Mouse (Mus musculus): ENCODE measurements around the gene Zfp931.
"Not testable (repeated sequence)": the region's sequence is repeated elsewhere in the genome, so short reads cannot be mapped to it uniquely, and the experiment has no call there.

Gene Zfp931

GRCm38 (mm10) chr2:178078166-178078717 is at the start of gene Zfp931:
Zfp931 (minus strand) TSS chr2:178078476.
- CTCF ChIA-PET: not testable (repeated sequence)

DNA sequence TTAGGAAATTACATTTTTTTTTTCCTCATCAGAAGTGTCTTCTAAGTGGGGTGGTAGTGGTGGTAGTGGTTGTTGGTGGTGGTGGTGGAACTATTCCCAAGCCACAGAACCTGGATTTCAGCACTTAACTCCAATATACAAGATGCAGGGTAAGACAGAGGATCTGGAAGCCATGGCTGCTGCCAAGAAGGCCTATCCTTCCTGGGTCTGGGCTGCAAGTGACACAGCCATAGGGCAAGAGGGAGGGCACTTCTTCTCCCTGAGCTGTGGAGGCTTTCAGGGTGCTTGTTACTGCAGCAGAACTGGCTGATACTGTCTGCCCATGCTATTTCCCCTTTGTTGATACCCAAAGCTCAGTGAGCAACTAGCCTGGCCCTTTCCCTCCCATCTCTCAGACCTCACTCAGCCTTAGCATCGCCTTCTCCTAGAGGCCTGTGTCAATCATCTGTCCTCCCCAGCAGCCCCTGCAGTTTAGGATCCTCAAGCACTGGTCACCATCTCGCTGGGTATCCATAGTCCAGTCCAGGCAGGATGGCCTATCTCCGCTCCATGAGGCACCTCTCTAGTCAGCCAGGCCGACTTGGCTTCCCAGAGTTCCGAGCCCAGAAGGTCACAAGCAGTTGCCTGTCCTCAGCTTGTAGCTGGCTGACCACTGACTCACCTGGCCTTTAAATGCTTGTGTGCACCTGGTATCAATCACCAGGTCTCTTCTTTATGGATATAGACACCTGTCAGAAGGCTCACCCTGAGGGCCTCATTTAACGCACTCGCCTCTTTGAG is 48.0 kb upstream of the Zfp931 start:
- CTCF ChIA-PET: no interaction called here

DNA sequence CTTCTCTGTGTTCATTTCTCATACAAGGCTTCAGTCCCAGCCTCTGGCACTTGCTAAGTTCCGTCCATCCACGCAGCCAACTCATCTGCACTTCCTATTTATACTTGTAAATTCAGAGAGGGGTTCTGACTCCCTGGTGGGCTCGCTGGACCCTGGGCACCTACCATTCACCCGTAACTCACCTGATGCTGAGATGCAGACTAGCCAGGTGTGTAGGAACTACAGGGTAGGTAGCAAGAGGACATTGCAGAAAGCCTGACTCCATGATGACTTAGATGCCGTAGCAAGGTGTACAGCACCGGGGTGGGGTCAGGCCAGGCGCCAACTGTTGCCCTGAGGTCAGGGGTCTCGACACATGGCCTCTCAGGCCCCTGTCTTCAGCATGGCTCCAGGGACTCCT is 47.2 kb upstream of the Zfp931 start:
- CTCF ChIA-PET: no interaction called here

DNA sequence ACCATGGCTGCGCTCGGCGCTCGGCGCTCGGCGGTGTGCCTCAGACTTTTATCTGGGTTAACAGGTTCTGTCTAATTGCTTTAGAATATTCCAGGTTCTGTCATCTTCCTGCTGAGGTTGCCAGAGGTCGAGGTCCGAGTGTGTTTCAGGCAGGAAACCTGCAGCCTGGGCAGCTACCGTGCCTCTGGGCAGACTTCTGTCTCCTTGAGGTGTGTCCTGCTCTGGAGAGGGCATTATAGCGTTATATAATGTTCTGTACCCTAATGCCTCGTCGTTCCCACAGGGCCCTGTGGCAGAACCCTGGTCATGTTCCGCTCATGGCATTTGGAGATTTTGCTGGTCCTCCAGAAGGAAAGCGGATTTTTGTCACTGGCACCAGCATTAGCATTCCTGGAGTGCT is 45.2 kb upstream of the Zfp931 start:
- CTCF ChIA-PET: no interaction called here

DNA sequence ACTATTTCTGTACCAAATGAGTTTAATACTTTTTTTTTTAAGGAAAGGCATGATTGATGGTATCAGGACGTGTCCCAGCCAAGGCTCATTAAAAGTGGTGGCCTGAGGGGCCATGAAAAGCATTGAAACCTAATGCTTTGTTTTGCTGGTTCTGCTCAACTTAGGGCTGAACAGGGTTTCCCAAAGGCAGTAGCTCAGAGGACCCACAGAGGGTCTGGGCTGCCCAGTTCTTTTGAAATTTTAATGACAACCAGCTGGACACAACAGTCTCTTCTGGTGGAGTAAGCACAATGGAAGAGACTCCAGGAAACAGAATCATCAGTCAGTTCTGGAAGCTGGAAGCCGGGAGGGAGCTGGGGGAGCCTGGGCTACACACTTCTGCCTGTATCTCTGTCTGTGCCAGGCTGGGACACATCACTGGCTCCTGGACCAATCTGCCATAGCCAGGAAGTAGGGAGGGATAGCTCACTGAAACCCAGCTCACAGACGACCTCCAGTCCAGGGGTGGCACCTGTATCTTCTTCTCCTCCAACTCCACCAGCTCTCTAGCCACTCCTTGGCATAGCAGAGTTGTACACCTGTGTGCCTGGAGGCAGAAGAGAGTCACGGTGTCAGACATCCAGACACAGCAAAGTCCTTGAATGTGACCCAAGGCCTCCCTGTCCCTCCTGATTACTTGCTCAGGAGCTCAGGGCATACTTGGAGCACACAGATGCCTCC is 43.8 kb upstream of the Zfp931 start:
- CTCF ChIA-PET: no interaction called here

GRCm38 (mm10) chr2:178121375-178121688 is 43.1 kb upstream of the Zfp931 start:
- CTCF ChIA-PET: no interaction called here

DNA sequence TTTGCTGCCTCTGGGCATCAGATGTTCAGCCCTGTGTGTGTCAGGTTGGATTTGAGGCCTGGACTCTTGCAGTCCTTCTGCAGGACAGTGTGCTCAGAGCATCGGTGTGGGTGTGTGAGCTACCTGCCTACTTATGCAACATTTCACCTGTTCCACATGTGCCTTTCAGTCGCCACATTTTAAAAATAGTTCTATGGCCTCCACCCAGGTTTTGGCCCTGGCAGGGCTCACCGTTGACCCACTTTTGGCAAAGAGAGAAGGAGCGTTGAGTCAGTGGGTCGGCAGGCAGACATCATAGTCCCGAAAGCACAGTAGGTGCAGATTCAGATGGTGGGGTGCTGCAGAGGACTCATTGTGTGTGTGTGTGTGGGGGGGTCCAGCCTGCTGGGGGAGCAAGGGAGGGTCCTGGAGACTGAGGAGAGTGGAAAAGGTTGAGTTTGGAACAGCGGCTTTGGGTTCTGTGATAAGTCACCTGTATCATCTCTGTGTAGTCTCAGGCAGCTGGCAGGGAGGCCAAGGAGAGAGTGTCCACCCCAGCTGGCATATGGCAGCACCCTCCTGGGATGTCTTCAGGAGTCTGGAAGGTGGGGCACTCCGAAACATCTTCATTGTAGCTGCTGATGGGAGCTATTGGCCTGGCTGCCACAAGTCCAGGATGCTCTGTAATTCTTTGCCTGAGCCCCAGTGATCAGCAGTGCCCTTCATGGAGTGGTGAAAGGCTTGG is 42.5 kb upstream of the Zfp931 start:
- CTCF ChIA-PET: no interaction called here

DNA sequence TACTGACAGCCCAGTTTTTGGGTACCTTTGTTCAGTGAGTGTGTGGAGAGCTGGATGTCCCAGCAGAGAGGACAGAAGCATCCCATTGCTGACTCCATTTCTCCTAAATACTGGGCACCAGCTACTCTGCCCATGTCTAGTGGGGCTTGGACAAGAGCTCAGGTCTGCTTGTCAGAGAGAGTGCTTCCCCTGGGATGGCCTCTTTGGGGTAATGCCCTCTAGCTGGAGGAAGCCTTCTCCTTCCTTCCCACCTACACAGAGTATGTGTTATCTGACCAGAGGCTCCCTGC is 42.0 kb upstream of the Zfp931 start:
- CTCF ChIA-PET: no interaction called here

- CTCF ChIA-PET: no interaction called here
These were observed 41.5 kb upstream of the Zfp931 start for GRCm38 (mm10) chr2:178119561-178120355.

GRCm38 (mm10) chr2:178118801-178119560 is 40.7 kb upstream of the Zfp931 start, which contains the start of gene Phactr3:
Phactr3 (plus strand) TSS chr2:178118975.
- CTCF ChIA-PET: no interaction called here

- CTCF ChIA-PET: no interaction called here
These were observed 39.7 kb upstream of the Zfp931 start for GRCm38 (mm10) chr2:178117946-178118345.

- CTCF ChIA-PET: no interaction called here
These were observed 23.7 kb upstream of the Zfp931 start for GRCm38 (mm10) chr2:178101957-178102356.

GRCm38 (mm10) chr2:178098021-178098420 is 19.7 kb upstream of the Zfp931 start:
- CTCF ChIA-PET: no interaction called here

DNA sequence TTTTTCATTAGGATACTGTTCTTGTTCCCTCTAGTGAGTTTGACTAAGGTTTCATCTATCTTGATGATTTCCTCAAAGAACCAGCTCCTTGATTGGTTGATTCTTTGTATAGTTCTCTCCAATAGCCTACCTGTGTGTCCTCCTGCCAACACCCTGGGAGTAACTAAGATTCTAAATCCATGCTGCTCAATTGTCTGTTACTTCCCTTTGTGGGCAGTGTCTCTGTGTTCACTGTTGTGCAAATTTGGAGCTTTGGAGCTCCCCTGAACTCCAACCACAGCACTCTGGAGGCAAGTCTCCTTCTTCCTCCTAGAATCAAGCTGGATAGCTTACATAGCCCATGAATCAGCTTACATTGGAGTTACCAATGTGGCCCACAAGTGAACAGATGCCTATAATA is 11.3 kb upstream of the Zfp931 start:
- CTCF ChIA-PET: no interaction called here

GRCm38 (mm10) chr2:178058195-178058594 is 20.1 kb downstream of the Zfp931 start:
- CTCF ChIA-PET: no interaction called here

DNA sequence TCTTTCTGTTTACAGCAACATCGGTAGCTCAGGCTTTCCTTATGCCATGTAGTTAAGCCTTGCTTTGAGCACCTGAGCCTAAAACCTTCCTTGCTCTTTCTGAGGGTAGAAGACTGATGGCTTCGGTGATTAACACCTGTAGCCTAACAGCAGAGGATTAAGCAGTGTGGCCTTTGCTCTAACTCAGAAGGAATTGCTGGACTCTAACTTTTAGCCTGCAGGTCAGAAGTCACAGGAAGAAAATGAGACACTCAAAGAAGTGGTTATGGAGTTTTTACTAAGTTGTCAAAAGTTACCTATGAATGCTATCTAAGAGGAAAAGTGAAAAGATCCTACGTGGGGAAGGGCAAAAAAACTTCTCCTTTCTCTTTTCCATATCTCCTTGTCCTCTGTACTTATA is 50.7 kb downstream of the Zfp931 start:
- CTCF ChIA-PET: not testable (repeated sequence)

DNA sequence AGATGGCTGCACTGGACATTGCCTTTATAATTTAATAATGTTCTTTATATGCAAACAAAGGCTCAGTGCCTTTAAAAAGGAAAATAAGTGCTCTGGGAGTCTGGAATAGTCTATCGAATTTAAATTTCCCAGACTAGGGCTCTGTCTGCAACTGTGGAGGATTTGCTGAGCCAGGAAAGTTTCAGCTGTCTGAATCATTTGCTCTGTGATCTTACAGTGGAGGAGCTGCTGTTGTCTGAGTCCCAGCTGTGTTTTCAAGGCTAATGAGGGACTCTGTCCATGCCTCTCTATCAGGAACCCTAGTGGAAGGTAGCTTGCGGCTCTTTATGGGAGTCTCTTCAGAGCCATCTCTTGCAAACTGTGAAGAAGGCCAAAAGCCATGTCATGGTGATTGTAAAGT is 54.4 kb downstream of the Zfp931 start:
- CTCF ChIA-PET: not testable (repeated sequence)

- CTCF ChIA-PET: not testable (repeated sequence)
These were observed 55.2 kb downstream of the Zfp931 start, which contains the start of gene Zfp971 for GRCm38 (mm10) chr2:178023011-178023611. Zfp971 (plus strand) TSS chr2:178023284.

GRCm38 (mm10) chr2:178020773-178021172 is 57.5 kb downstream of the Zfp931 start:
- CTCF ChIA-PET: not testable (repeated sequence)

GRCm38 (mm10) chr2:178019486-178019885 is 58.8 kb downstream of the Zfp931 start:
- CTCF ChIA-PET: not testable (repeated sequence)
